Comparison of ENCODE assay signal across 28 mouse cellular contexts in the genomic region with DNA sequence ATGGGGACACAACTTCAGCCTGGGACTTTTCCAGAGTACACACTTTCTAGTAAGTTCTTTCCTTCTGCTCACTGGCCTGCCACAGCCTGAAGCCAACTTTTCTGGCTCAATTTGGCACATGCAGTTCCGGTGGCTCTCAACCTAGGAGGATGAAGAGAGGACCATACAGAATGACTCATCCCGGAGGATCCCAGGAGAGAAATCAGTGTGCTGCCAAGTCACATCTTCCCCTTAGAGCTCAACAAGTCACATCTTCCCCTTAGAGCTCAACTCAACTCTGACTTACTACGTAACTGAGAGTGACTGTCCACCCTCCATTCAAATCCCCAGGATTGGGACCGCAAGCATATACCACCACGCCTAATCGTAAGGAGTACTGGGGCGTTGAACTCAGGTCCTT. TPM values are rescaled to one million over a fixed set of nuclear protein-coding genes. Genes with fewer than 3 reads are reported as not detected.
A peak's percentile ranks its signal among the peaks of the same experiment; 100 is the strongest.
DNase-seq lines count a peak whose midpoint lies in the region; ATAC-seq and TF ChIP-seq lines count a peak whose summit lies in the region.
"Had no signal": no experiment of that assay in that cellular context is flagged by ENCODE, and none has a peak within 500 bp of the region (broad histone marks: within the 10 kb centered on the region; RNA-seq: fewer than 3 reads in every experiment).

No protein-coding gene starts in this region.

- intact Hi-C loops in gastrocnemius, adult 2 months (cut with DNase I) = no loop called here
- intact Hi-C loops in gastrocnemius, postnatal 36 days (cut with DNase I) = no loop called here

- H3K27ac ChIP-seq in gastrocnemius, adult 2 months = peak overlapping the region; percentile 28; the same call in 1 of the 2 replicates
- peak overlapping the region; percentile 17 for H3K27ac ChIP-seq in spleen, adult 2 months (ENCODE audit: insufficient read depth, low read length)
- H3K27ac ChIP-seq in liver, embryonic 13.5 days = peak overlapping the region; percentile 97
- no peak overlapping the region for H3K27ac ChIP-seq in kidney, embryonic 16.5 days (ENCODE audit: low read length)
- H3K27ac ChIP-seq: forebrain, embryonic 12.5 days; kidney, postnatal 0 days; midbrain, embryonic 13.5 days; neural tube, embryonic 13.5 days had no signal

- no peak for DNase-seq in gastrocnemius, adult 2 months
- DNase-seq in gastrocnemius, postnatal 36 days = no peak
- DNase-seq in spleen, adult 2 months (ENCODE audit: low read depth in 1 of 2, low spot score in 2 of 2) = no peak
- DNase-seq in spleen, postnatal 36 days (ENCODE audit: low spot score in 2 of 2) = no peak
- no peak for DNase-seq in liver, embryonic 13.5 days
- no peak for DNase-seq in urinary bladder, postnatal 25 days (ENCODE audit: low spot score)
- DNase-seq: adrenal gland, adult 8-10 months; cerebellum, adult 11 months; cerebellum, postnatal 10 days; forebrain, postnatal 0 days; gastrocnemius, postnatal 10 days; kidney, adult 18-20 months; kidney, postnatal 4 days; left cerebral cortex, postnatal 4 days; lung, adult 2 months; lung, postnatal 10 days; right cerebral cortex, postnatal 4 days; thymus, postnatal 4 days had no signal

- H3K36me3 ChIP-seq in spleen, adult 2 months (ENCODE audit: control insufficient read depth, insufficient read depth, low read length) = no peaks in the 10 kb centered on the region
- H3K36me3 ChIP-seq in liver, embryonic 13.5 days = no peaks in the 10 kb centered on the region
- no peaks in the 10 kb centered on the region for H3K36me3 ChIP-seq in kidney, embryonic 16.5 days (ENCODE audit: insufficient read depth, low read length)
- H3K36me3 ChIP-seq: forebrain, embryonic 12.5 days; heart, embryonic 12.5 days; midbrain, embryonic 13.5 days; neural tube, embryonic 13.5 days had no signal

- H3K9ac ChIP-seq in liver, embryonic 13.5 days = 0 out of 2 replicates have a peak overlapping the region, but pooled peaks have one; percentile 19
- H3K9ac ChIP-seq in kidney, embryonic 16.5 days (replicated peaks; ENCODE audit: low read length) = no peak overlapping the region
- H3K9ac ChIP-seq: forebrain, embryonic 12.5 days; forebrain, postnatal 0 days; heart, embryonic 12.5 days; midbrain, embryonic 13.5 days; neural tube, embryonic 13.5 days had no signal

- no peak for TF ChIP-seq CTCF in gastrocnemius, adult 2 months (IDR thresholded peaks at IDR 0.05)
- no peak for TF ChIP-seq CTCF in spleen, adult 2 months (IDR thresholded peaks at IDR 0.05; ENCODE audit: extremely low read depth, insufficient read depth, insufficient read length, insufficient replicate concordance)

- no peak overlapping the region for H3K4me3 ChIP-seq in gastrocnemius, adult 2 months
- no peak overlapping the region for H3K4me3 ChIP-seq in spleen, adult 2 months (ENCODE audit: extremely low read depth, insufficient read depth, insufficient read length)
- H3K4me3 ChIP-seq in liver, embryonic 13.5 days (replicated peaks) = no peak overlapping the region
- H3K4me3 ChIP-seq in kidney, embryonic 16.5 days (ENCODE audit: low read length) = no peak overlapping the region
- H3K4me3 ChIP-seq: erythroblast, embryonic 14.5 days; forebrain, embryonic 12.5 days; heart, embryonic 12.5 days; midbrain, embryonic 13.5 days; neural tube, embryonic 13.5 days had no signal

- H3K9me3 ChIP-seq in liver, embryonic 13.5 days (replicated peaks) = no peaks in the 10 kb centered on the region
- H3K9me3 ChIP-seq in kidney, embryonic 16.5 days (ENCODE audit: low read length) = no peaks in the 10 kb centered on the region
- H3K9me3 ChIP-seq: forebrain, embryonic 12.5 days; heart, embryonic 12.5 days; midbrain, embryonic 13.5 days; neural tube, embryonic 13.5 days had no signal

- no peak for TF ChIP-seq POLR2A in spleen, adult 2 months (IDR thresholded peaks at IDR 0.05; ENCODE audit: low read depth, low read length)

- peaks cover 5% of the 10 kb centered on the region; the same call in 1 of the 2 replicates for H3K4me1 ChIP-seq in spleen, adult 2 months (ENCODE audit: control insufficient read depth, insufficient read depth, insufficient read length)
- H3K4me1 ChIP-seq in liver, embryonic 13.5 days (replicated peaks) = peaks cover 97% of the 10 kb centered on the region
- peaks cover 8% of the 10 kb centered on the region; the same call in 1 of the 2 replicates for H3K4me1 ChIP-seq in kidney, embryonic 16.5 days (ENCODE audit: insufficient read depth, low read length)
- H3K4me1 ChIP-seq: midbrain, embryonic 13.5 days; neural tube, embryonic 13.5 days had no signal

- H3K27me3 ChIP-seq in spleen, adult 2 months (ENCODE audit: control insufficient read depth, insufficient read depth, low read length) = no peaks in the 10 kb centered on the region
- H3K27me3 ChIP-seq in liver, embryonic 13.5 days = no peaks in the 10 kb centered on the region
- no peaks in the 10 kb centered on the region for H3K27me3 ChIP-seq in kidney, embryonic 16.5 days (ENCODE audit: insufficient read depth, low read length)
- H3K27me3 ChIP-seq: forebrain, embryonic 12.5 days; heart, embryonic 12.5 days; midbrain, embryonic 13.5 days; neural tube, embryonic 13.5 days had no signal

- H3K4me2 ChIP-seq in liver, embryonic 13.5 days = peak overlapping the region; percentile 27; the same call in 1 of the 2 replicates
- H3K4me2 ChIP-seq in kidney, embryonic 16.5 days (replicated peaks; ENCODE audit: low read depth, low read length) = no peak overlapping the region
- H3K4me2 ChIP-seq: forebrain, embryonic 12.5 days; heart, embryonic 12.5 days; midbrain, embryonic 13.5 days; neural tube, embryonic 13.5 days had no signal

- ATAC-seq in liver, embryonic 13.5 days (ENCODE audit: low read depth) = no peak
- no peak for ATAC-seq in kidney, embryonic 16.5 days (ENCODE audit: low FRiP score, low TSS enrichment)
- ATAC-seq in megakaryocyte-erythroid progenitor cell, adult 5-6 weeks (replicated peaks; ENCODE audit: low FRiP score, low TSS enrichment, poor library complexity, severe bottlenecking) = no peak
- ATAC-seq: activated CD4-positive, CD25-positive, alpha-beta regulatory T cell, adult 4 months; forebrain, postnatal 0 days; hindbrain, embryonic 16.5 days; midbrain, embryonic 13.5 days had no signal

- WGBS in spleen, adult 2 months = 92% methylated on average over 7 of the region's 7 CpGs
- 85% methylated on average over 7 of the region's 7 CpGs for whole genome bisulfite sequencing in liver, embryonic 13.5 days (ENCODE audit: insufficient replicate concordance)
- 99% methylated on average over 7 of the region's 7 CpGs for WGBS in kidney, embryonic 16.5 days

RNA-seq across cellular contexts. Expression of a gene that starts 24.2 kb away (rescaled TPM):
- total RNA-seq in gastrocnemius, adult 2 months (2021) = 1 to 10 TPM; 3.9 to 8.6 TPM
- total RNA-seq in gastrocnemius, postnatal 36 days (2021) = 1 to 10 TPM; 6.6 to 6.7 TPM
- polyA plus RNA-seq in spleen, adult 2 months (2012; rRNA removed) = 20.0 and 30.0 TPM in 2 replicates
- polyA plus RNA-seq in liver, embryonic 13.5 days (2015; fragmentation: Nextera tagmentation; extraction: Ambion mirVana) = 23.0 and 24.9 TPM in 2 replicates
- 2.7 and 2.8 TPM in 2 replicates for polyA plus RNA-seq in kidney, embryonic 16.5 days (2015; fragmentation: Nextera tagmentation; extraction: Ambion mirVana)
- 52.0 and 57.5 TPM in 2 replicates for total RNA-seq in megakaryocyte-erythroid progenitor cell, adult 5-6 weeks (2014; fragmentation: Nextera tagmentation)
- 55.2 and 63.8 TPM in 2 replicates for total RNA-seq in megakaryocyte-erythroid progenitor cell, adult 5-6 weeks (2017)

Comparison
In these comparisons a context has a peak if more than half of its experiments do, and no peak if none do; other contexts are left out.
1. RNA of a gene that starts 24.2 kb away (total RNA-seq): 52.0 to 63.8 TPM in megakaryocyte-erythroid progenitor cell, adult 5-6 weeks; 3.9 to 8.6 TPM in gastrocnemius, adult 2 months and 6.6 to 6.7 TPM in gastrocnemius, postnatal 36 days; every median in the first group is over 4 times any median in the second.